Mouse (Mus musculus) spleen, postnatal 4 days (tissue): Measurements from ENCODE around the gene Gm10662.
"Not testable (repeated sequence)": the region's sequence is repeated elsewhere in the genome, so short reads cannot be mapped to it uniquely, and the experiment has no call there.

Source experiments
- DNase-seq, 2 experiments: peaks; one replicate each; pipeline ENCODE4 v3.0.0; 2022; ENCODE audit warnings: low spot score in 2 of 2

Gm10662 gene

GRCm38 (mm10) chr7:23144380-23144779 lies at the start of gene Gm10662:
TSS of gene Gm10662 (minus strand) at chr7:23144480.
- DNase-seq: not testable (repeated sequence)

GRCm38 (mm10) chr7:23163505-23163904 lies 19.2 kb upstream of the Gm10662 start:
- DNase-seq: not testable (repeated sequence)
